Mouse (Mus musculus): ENCODE results near the gene Cacnb2.

The Cacnb2 gene

DNA sequence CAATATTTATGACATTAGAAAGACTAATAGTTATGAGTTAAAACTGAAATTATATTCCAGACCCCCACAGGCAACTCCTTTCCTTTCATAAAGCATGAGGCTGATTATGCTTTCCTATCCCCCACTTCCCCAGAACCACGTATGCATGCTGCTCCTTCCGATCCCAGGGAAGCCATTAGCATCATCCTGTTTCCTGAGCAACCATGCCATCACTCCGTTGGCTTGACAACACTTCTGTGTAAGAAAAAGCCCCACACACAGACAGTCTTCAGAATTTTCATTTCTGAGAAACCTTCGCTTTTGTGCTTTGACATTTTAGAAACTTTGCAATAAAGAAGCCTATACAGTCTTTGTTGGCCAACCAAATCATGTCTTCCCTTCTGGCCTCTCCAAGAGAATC lies 393.1 kb downstream of the Cacnb2 start:
- DNase-seq = no peak

DNA sequence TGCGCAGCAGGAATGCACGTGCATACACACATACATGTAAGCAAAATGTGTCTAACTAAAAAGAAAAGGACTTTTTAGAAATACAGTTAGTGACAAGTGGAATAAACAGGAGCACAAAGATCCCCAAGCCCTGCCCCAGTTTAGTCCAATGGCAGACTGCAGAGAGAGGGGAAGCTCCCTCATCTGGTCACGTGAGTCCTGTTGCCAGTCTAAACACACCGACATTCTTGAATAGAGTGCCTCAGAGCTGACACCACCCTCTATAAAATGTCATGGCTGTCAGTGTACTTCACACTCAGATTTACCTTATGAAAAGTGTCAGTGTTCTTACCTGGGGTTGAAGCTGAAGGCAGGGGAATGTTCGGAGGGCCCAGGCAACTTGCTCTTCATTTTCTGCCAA lies 394.9 kb downstream of the Cacnb2 start:
- no peak for DNase-seq

DNA sequence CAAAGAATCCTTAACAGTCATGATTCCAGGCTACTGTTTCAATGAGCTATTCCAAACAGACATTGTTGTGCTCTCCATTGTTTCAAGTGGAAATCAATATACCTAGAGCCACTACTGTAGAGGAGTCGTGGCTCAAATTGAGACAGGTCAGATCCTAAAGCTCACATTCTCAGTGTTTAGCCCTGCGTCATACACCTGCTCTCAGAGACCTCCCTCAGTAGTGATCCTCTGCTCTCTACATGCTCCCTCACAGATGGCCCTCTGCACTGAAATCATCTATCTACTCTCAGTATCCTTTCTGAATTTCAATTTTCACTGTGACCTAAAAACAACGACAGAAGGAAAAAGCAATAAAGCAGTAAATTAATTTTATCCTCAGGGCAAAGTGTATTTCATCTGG lies 404.6 kb downstream of the Cacnb2 start:
- no peak for DNase-seq

DNA sequence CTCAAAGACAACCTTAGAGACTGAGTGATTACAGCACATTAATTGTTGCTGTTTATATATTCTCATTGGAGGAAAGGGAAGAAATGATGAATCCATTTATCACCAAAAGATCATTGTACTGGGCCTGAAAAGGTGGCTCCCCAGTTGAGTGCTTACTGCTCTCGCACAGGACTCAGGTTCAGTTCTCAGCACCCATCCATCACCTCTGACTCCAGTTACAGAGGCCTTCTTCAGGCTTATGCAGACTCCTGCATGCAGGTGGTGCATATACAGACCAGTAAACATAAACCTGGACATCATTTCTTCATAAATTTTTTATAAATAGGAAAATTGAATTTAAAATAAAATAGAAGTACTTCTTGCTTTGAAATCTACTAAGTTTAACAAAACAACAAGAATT lies 405.2 kb downstream of the Cacnb2 start:
- no peak for DNase-seq

DNA sequence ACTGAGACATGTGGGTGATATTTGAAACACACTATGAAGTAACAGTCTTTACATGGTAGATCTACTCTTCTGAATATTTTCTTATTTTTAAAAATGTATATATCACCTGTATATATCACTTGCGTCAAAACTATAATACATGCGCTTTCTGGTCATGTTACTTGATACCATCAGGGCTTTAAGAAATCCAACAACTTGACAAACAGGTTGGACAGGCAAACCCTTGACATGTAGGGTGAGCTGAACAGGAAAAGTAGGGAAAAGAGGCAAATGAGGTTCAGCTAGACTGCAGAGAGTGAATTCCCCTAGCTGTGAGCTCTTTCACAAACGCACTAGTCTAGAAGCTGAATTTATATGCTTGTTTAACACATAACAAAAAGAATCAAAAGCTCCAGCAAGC lies 423.9 kb downstream of the Cacnb2 start:
- no peak for DNase-seq

DNA sequence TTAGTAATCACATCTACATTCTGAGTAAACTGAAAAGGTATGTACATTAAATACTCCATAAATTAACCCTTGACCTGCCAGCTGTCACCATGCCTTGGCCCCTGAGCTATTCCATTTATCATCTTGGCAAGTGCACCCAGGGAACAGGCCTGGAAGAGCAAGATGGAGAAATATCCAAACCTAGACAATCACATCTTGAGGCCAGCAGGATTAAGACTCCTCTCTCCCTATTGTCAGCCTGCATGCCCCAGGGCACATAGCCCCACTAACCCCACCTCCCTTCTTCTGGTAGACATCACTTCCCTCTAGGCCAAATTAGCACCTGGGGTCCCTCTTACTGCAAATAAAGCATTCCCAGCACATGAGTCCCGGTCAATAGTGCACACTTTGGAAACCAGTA lies 424.9 kb downstream of the Cacnb2 start:
- no peak for DNase-seq

Data from cerebellum, postnatal 14 days (tissue).